Comparison of ENCODE assay signal across 8 mouse cellular contexts in the genomic region with DNA sequence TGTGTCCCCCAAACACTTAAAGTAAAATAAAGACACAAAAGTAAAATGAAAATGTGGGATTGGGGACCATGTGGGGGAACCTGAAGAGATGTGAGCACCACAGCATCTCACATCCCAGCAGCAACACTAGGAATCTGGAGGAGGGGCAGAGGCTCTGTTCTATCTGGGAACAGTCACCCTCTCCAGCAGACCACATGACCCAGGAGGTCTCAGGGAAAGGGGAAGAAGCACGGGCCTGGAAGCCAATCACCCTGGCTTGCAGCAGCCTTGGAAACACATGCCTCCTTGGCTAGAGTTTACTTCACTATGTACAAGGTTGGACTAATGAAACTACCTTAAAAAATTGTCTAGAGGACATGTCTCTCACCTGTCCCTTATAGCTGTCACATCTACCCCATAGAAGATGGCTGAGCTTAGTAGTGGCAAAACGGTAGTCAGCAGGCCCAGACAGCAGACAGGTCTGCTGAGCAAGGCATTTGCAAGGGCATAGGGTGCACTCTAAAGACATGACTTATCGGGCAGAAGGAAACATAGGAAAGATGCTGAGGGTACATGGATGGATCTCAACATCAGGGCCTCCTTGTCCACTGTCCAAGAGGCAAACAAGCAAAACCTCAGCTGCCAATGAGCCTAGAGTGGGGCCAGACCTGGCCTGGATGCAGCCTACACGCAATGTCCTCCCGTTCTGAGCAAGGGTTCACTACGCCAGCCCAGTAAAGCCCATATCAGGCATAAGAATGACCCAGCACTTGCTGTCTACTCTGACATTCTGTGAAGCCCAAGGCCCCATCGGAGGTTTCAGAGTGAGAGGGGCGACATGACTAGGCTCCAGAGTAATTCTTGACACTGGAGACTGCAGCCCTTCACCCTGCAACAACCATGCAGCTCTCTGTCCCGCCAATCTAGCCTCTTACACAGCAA. TPM values are rescaled to one million over a fixed set of nuclear protein-coding genes. Genes with fewer than 3 reads are reported as not detected.
DNase-seq lines count a peak whose midpoint lies in the region; ATAC-seq and TF ChIP-seq lines count a peak whose summit lies in the region.

No protein-coding gene starts in this region.

- ATAC-seq in lung, embryonic 14.5 days (ENCODE audit: insufficient read depth): 0 out of 2 replicates have a peak, but pooled peaks have one; percentile 1
- 0 out of 2 replicates have a peak, but pooled peaks have one; percentile 16 for ATAC-seq in granulocyte monocyte progenitor cell, adult 5-6 weeks (replicated peaks; ENCODE audit: poor library complexity, severe bottlenecking)
- ATAC-seq in kidney, embryonic 14.5 days (ENCODE audit: low FRiP score, low TSS enrichment): no peak
- no peak for ATAC-seq in midbrain, embryonic 16.5 days

- DNase-seq in lung, embryonic 14.5 days: no peak
- no peak for DNase-seq in lung, postnatal 25 days (ENCODE audit: low spot score)
- DNase-seq in layer of hippocampus, postnatal 10 days (ENCODE audit: low spot score in 2 of 2): no peak
- no peak for DNase-seq in gastrocnemius, postnatal 4 days (ENCODE audit: low spot score in 2 of 2)

- peak overlapping the region; percentile 87 for H3K4me2 ChIP-seq in lung, embryonic 14.5 days
- H3K4me2 ChIP-seq in kidney, embryonic 14.5 days (replicated peaks; ENCODE audit: low read depth, low read length): peak overlapping the region; percentile 77
- peak overlapping the region; percentile 89 for H3K4me2 ChIP-seq in midbrain, embryonic 16.5 days (ENCODE audit: low read length)

- TF ChIP-seq CTCF in lung, embryonic 14.5 days (IDR thresholded peaks at IDR 0.05; ENCODE audit: low read depth): no peak
- no peak for TF ChIP-seq CTCF in bone marrow macrophage, adult 2 months (IDR thresholded peaks at IDR 0.05; ENCODE audit: low read depth, low read length)

- no peak overlapping the region for H3K27ac ChIP-seq in lung, embryonic 14.5 days (ENCODE audit: low read depth)
- peak overlapping the region; percentile 15; the same call in 1 of the 2 replicates for H3K27ac ChIP-seq in bone marrow macrophage, adult 2 months (ENCODE audit: insufficient read depth, low read depth, low read length)
- H3K27ac ChIP-seq in kidney, embryonic 14.5 days (ENCODE audit: low read depth, low read length): no peak overlapping the region
- H3K27ac ChIP-seq in midbrain, embryonic 16.5 days (ENCODE audit: low read length): peak overlapping the region; percentile 66

- H3K9ac ChIP-seq in lung, embryonic 14.5 days: peak overlapping the region; percentile 60
- H3K9ac ChIP-seq in kidney, embryonic 14.5 days (ENCODE audit: low read depth, low read length): peak overlapping the region; percentile 60
- H3K9ac ChIP-seq in midbrain, embryonic 16.5 days (ENCODE audit: low read depth, low read length): peak overlapping the region; percentile 72

- H3K9me3 ChIP-seq in lung, embryonic 14.5 days (ENCODE audit: low read depth, low read length): no peaks in the 10 kb centered on the region
- no peaks in the 10 kb centered on the region for H3K9me3 ChIP-seq in kidney, embryonic 14.5 days (ENCODE audit: control insufficient read depth, low read length)
- no peaks in the 10 kb centered on the region for H3K9me3 ChIP-seq in midbrain, embryonic 16.5 days (replicated peaks; ENCODE audit: control insufficient read depth, low read length, poor library complexity, severe bottlenecking)

- peak overlapping the region; percentile 64 for H3K4me3 ChIP-seq in lung, embryonic 14.5 days (ENCODE audit: low read depth, low read length)
- peak overlapping the region; percentile 77 for H3K4me3 ChIP-seq in bone marrow macrophage, adult 2 months (ENCODE audit: insufficient read depth, low read length)
- peak overlapping the region; percentile 63 for H3K4me3 ChIP-seq in kidney, embryonic 14.5 days (ENCODE audit: low read length)
- peak overlapping the region; percentile 69 for H3K4me3 ChIP-seq in midbrain, embryonic 16.5 days (ENCODE audit: low read depth, low read length)

- no peaks in the 10 kb centered on the region for H3K27me3 ChIP-seq in lung, embryonic 14.5 days (ENCODE audit: insufficient read depth, low read length)
- peaks cover 5% of the 10 kb centered on the region for H3K27me3 ChIP-seq in kidney, embryonic 14.5 days (ENCODE audit: control insufficient read depth, insufficient read depth, low read length)
- H3K27me3 ChIP-seq in midbrain, embryonic 16.5 days (ENCODE audit: control insufficient read depth, insufficient read depth, low read depth, low read length): no peaks in the 10 kb centered on the region

- peaks cover 7% of the 10 kb centered on the region; the same call in 1 of the 2 replicates for H3K4me1 ChIP-seq in lung, embryonic 14.5 days (ENCODE audit: insufficient read depth)
- peaks cover 15% of the 10 kb centered on the region for H3K4me1 ChIP-seq in bone marrow macrophage, adult 2 months (ENCODE audit: control insufficient read depth, insufficient read depth, low read length)
- peaks cover 3% of the 10 kb centered on the region; the same call in 1 of the 2 replicates for H3K4me1 ChIP-seq in kidney, embryonic 14.5 days (ENCODE audit: control insufficient read depth, insufficient read depth, low read length)
- H3K4me1 ChIP-seq in midbrain, embryonic 16.5 days (ENCODE audit: control insufficient read depth, insufficient read depth, low read length): peaks cover 34% of the 10 kb centered on the region

- no peak for TF ChIP-seq POLR2A in bone marrow macrophage, adult 2 months (IDR thresholded peaks at IDR 0.05; ENCODE audit: borderline replicate concordance, low read depth, low read length)

- no peaks in the 10 kb centered on the region for H3K36me3 ChIP-seq in lung, embryonic 14.5 days (ENCODE audit: insufficient read depth)
- no peaks in the 10 kb centered on the region for H3K36me3 ChIP-seq in kidney, embryonic 14.5 days (ENCODE audit: control insufficient read depth, insufficient read depth, low read length)
- peaks cover 6% of the 10 kb centered on the region; the same call in 1 of the 2 replicates for H3K36me3 ChIP-seq in midbrain, embryonic 16.5 days (ENCODE audit: control insufficient read depth, insufficient read depth, low read length)

- 37% methylated on average over 9 of the region's 9 CpGs for WGBS in lung, embryonic 14.5 days
- WGBS in kidney, embryonic 14.5 days: 40% methylated on average over 9 of the region's 9 CpGs
- WGBS in midbrain, embryonic 16.5 days: 36% methylated on average over 9 of the region's 9 CpGs

RNA-seq across cellular contexts. Expression of gene Tango2, which starts 5.0 kb away (rescaled TPM):
- polyA plus RNA-seq in lung, embryonic 14.5 days (2014; fragmentation: Nextera tagmentation; extraction: Ambion mirVana): 23.6 and 27.2 TPM in 2 replicates
- 26.3 and 33.0 TPM in 2 replicates for polyA plus RNA-seq in bone marrow macrophage, adult 2 months (2012; ENCODE audit: insufficient read depth, insufficient read length, missing spikeins)
- total RNA-seq in granulocyte monocyte progenitor cell, adult 5-6 weeks (2014; fragmentation: Nextera tagmentation): 20.3 and 30.5 TPM in 2 replicates
- 5.4 and 8.8 TPM in 2 replicates for total RNA-seq in granulocyte monocyte progenitor cell, adult 5-6 weeks (2017)
- 19.8 and 20.0 TPM in 2 replicates for polyA plus RNA-seq in kidney, embryonic 14.5 days (2014; fragmentation: Nextera tagmentation; extraction: Ambion mirVana)
- 78.7 and 82.5 TPM in 2 replicates for polyA plus RNA-seq in midbrain, embryonic 16.5 days (2015; fragmentation: Nextera tagmentation; extraction: Ambion mirVana)
- total RNA-seq in layer of hippocampus, postnatal 10 days (2021): 100 to 1,000 TPM; 100 to 102 TPM
- 10 to 100 TPM; 18.7 to 18.8 TPM for total RNA-seq in gastrocnemius, postnatal 4 days (2021)

RNA-seq across cellular contexts. Expression of gene Arvcf, which starts 5.1 kb away (rescaled TPM):
- 25.7 and 30.8 TPM in 2 replicates for polyA plus RNA-seq in lung, embryonic 14.5 days (2014; fragmentation: Nextera tagmentation; extraction: Ambion mirVana)
- polyA plus RNA-seq in bone marrow macrophage, adult 2 months (2012; ENCODE audit: insufficient read depth, insufficient read length, missing spikeins): 1.8 and 3.5 TPM in 2 replicates
- 1.8 and 1.9 TPM in 2 replicates for total RNA-seq in granulocyte monocyte progenitor cell, adult 5-6 weeks (2014; fragmentation: Nextera tagmentation)
- total RNA-seq in granulocyte monocyte progenitor cell, adult 5-6 weeks (2017): 0.21 and 2.8 TPM in 2 replicates
- polyA plus RNA-seq in kidney, embryonic 14.5 days (2014; fragmentation: Nextera tagmentation; extraction: Ambion mirVana): 16.3 and 27.0 TPM in 2 replicates
- polyA plus RNA-seq in midbrain, embryonic 16.5 days (2015; fragmentation: Nextera tagmentation; extraction: Ambion mirVana): 77.1 and 80.2 TPM in 2 replicates
- total RNA-seq in layer of hippocampus, postnatal 10 days (2021): 10 to 100 TPM; 46.2 to 53.9 TPM
- 10 to 100 TPM; 34.6 to 36.9 TPM for total RNA-seq in gastrocnemius, postnatal 4 days (2021)

RNA-seq across cellular contexts. Expression of gene Dgcr8, which starts 53.9 kb away (rescaled TPM):
- polyA plus RNA-seq in lung, embryonic 14.5 days (2014; fragmentation: Nextera tagmentation; extraction: Ambion mirVana): 42.2 and 44.4 TPM in 2 replicates
- polyA plus RNA-seq in bone marrow macrophage, adult 2 months (2012; ENCODE audit: insufficient read depth, insufficient read length, missing spikeins): 19.8 and 21.4 TPM in 2 replicates
- total RNA-seq in granulocyte monocyte progenitor cell, adult 5-6 weeks (2014; fragmentation: Nextera tagmentation): 48.5 and 52.2 TPM in 2 replicates
- 46.3 and 54.4 TPM in 2 replicates for total RNA-seq in granulocyte monocyte progenitor cell, adult 5-6 weeks (2017)
- 29.9 and 41.4 TPM in 2 replicates for polyA plus RNA-seq in kidney, embryonic 14.5 days (2014; fragmentation: Nextera tagmentation; extraction: Ambion mirVana)
- polyA plus RNA-seq in midbrain, embryonic 16.5 days (2015; fragmentation: Nextera tagmentation; extraction: Ambion mirVana): 31.1 and 32.7 TPM in 2 replicates
- total RNA-seq in layer of hippocampus, postnatal 10 days (2021): 10 to 100 TPM; 39.1 to 41.4 TPM
- 10 to 100 TPM; 46.4 to 56.6 TPM for total RNA-seq in gastrocnemius, postnatal 4 days (2021)

Comparison
In these comparisons a context has a peak if more than half of its experiments do, and no peak if none do; other contexts are left out.
1. ATAC-seq: peak in lung, embryonic 14.5 days (single experiment) and granulocyte monocyte progenitor cell, adult 5-6 weeks (single experiment); none in kidney, embryonic 14.5 days (single experiment) and midbrain, embryonic 16.5 days (single experiment).
2. H3K27ac ChIP-seq: peak in bone marrow macrophage, adult 2 months (single experiment) and midbrain, embryonic 16.5 days (single experiment); none in lung, embryonic 14.5 days (single experiment) and kidney, embryonic 14.5 days (single experiment).
3. Peak in every context shown above with its lines, with median percentiles within 50 percentile points of each other: H3K4me2 ChIP-seq, H3K4me3 ChIP-seq and H3K9ac ChIP-seq.